Mouse (Mus musculus) heart, adult 2 months (tissue): ENCODE results near the gene Cib4. TPM values are rescaled to one million over a fixed set of nuclear protein-coding genes. Genes with fewer than 3 reads are reported as not detected.

Source experiments
- DNase-seq, 2 experiments: peaks; one replicate each; pipeline ENCODE4 v3.0.0; 2021
- H3K27ac ChIP-seq: fragments of 200-600 bp; 2 replicates; pipeline ENCODE4 v1.8.1; 2022
- H3K27me3 ChIP-seq: fragments of 200-500 bp; 2 replicates; pipeline ENCODE4 v1.6.1; 2012; ENCODE audit warnings: mild to moderate bottlenecking, low read length, inconsistent platforms, mixed read lengths; ENCODE audit not compliant: control insufficient read depth, insufficient read depth
- H3K36me3 ChIP-seq: fragments of 200-500 bp; 2 replicates; pipeline ENCODE4 v1.6.1; 2012; ENCODE audit warnings: low read length, inconsistent platforms; ENCODE audit not compliant: control insufficient read depth, insufficient read depth
- H3K4me1 ChIP-seq: fragments of 200-500 bp; 2 replicates; pipeline ENCODE4 v1.6.1; 2011; ENCODE audit warnings: low read length; ENCODE audit not compliant: control insufficient read depth, insufficient read depth
- H3K4me3 ChIP-seq: fragments of 200-600 bp; 2 replicates; pipeline ENCODE4 v1.8.1; 2022
- H3K79me2 ChIP-seq: fragments of 200-500 bp; replicated peaks from 2 replicates; pipeline ENCODE4 v1.6.1; 2012; ENCODE audit warnings: mild to moderate bottlenecking, inconsistent platforms, low read length, moderate library complexity, mixed read lengths; ENCODE audit not compliant: control insufficient read depth, insufficient read depth
- H3K9ac ChIP-seq: fragments of 200-500 bp; 2 replicates; pipeline ENCODE4 v1.6.1; 2012; ENCODE audit warnings: low read depth, mild to moderate bottlenecking, control low read depth, inconsistent platforms, low read length, mixed read lengths
- CTCF ChIP-seq: fragments of 200-600 bp; IDR thresholded peaks from 2 replicates; pipeline ENCODE4 v1.8.1; 2022; ENCODE audit warnings: antibody characterized with exemption, mild to moderate bottlenecking, moderate library complexity
- EP300 ChIP-seq: fragments of 200-500 bp; IDR thresholded peaks from 2 replicates; pipeline ENCODE4 v1.6.1; 2011; ENCODE audit warnings: low read depth, low read length, control low read depth; ENCODE audit not compliant: insufficient read depth
- POLR2A ChIP-seq: fragments of 200-500 bp; IDR thresholded peaks from 2 replicates; pipeline ENCODE4 v1.6.1; 2011; ENCODE audit warnings: mild to moderate bottlenecking, low read depth, low read length, control low read depth; ENCODE audit not compliant: insufficient read depth
- WGBS: fragments of 180-500 bp; shearing (Covaris S2); methylation state at CpG from one replicate; pipeline ENCODE4 v1.1.7; 2018; 5-methylcytosine and 5-hydroxymethylcytosine counted together
- intact Hi-C: fragments of 180-260 bp; cut with DNase I; formaldehyde crosslinking; loops from one replicate; pipeline ENCODE4 v1.15.1; 2025
- polyA plus RNA-seq: library from polyadenylated mRNA; depleted of rRNA; stranded (reverse); fragments of >200 nt; gene quantifications from 2 replicates; pipeline ENCODE4 v1.2.3, GENCODE M21; 2012
- total RNA-seq, 2 experiments: library from RNA; stranded (reverse); gene quantifications; 2 replicates each; pipeline ENCODE4 v1.2.3; 2021

The Cib4 gene
- total and polyA plus RNA-seq, 3 experiments = not detected

DNA sequence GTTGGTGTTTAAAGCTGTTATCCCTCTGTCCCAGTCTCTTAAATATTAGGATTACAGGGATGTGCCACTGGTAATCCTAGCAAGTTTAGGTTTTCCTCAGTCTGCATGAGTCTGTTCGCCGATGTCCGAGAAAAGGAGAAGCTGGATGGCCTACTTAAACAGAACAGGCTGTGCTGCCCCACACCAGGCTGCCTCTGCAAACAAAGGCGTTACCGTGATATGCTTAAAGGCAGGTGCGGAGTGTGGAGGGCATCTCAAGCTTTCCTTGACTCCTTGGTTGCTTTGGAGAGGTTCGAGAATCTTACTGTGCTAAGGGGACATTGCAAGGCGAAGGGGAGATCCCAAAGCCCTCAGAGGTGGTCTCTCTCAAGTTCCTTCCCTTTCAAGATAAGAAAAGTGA lies 48.8 kb downstream of the Cib4 start:
- Histone ChIP-seq H3K9ac (no peak overlapping the region), H3K36me3 (no peaks in the 10 kb centered on the region), H3K27me3 (no peaks in the 10 kb centered on the region), H3K4me3 (no peak overlapping the region), H3K79me2 (no peaks in the 10 kb centered on the region), H3K27ac (no peak overlapping the region), H3K4me1 (no peaks in the 10 kb centered on the region)
- 80% methylated on average over 8 of the region's 8 CpGs for WGBS
- DNase-seq = no peak
- intact Hi-C loops = no loop called here
- no peak for TF ChIP-seq POLR2A
- TF ChIP-seq CTCF = no peak
- TF ChIP-seq EP300 = no peak

- Histone ChIP-seq H3K4me1 (no peaks in the 10 kb centered on the region), H3K4me3 (no peak overlapping the region), H3K79me2 (no peaks in the 10 kb centered on the region), H3K9ac (no peak overlapping the region), H3K27ac (no peak overlapping the region), H3K27me3 (no peaks in the 10 kb centered on the region), H3K36me3 (no peaks in the 10 kb centered on the region)
- WGBS = 85% methylated on average over 2 of the region's 2 CpGs
- no peak for TF ChIP-seq EP300
- TF ChIP-seq POLR2A = no peak
- no peak for TF ChIP-seq CTCF
- DNase-seq = no peak
- intact Hi-C loops = no loop called here
Observed at GRCm38 (mm10) chr5:30495288-30495687, 50.3 kb downstream of the Cib4 start.

DNA sequence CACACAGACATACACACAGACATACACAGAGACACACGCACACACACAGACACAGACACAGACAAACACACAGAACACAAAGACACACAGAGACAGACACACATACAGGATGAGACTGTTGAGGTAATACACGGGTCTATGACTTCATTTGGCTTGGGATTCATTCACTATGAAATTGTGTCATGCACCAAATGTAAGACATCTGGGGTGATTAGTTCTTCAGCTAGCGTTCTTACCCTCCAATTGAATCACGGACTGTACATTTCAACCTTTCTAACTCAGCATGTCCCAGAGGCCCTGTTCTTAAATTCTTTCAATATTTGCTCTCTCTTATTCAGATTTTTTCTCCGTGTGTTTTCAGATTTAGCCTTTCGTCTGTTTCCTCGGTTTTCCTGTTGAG lies 51.0 kb downstream of the Cib4 start:
- no peak for DNase-seq
- no peak overlapping the region for H3K27ac ChIP-seq
- H3K9ac ChIP-seq = no peak overlapping the region
- no peaks in the 10 kb centered on the region for H3K4me1 ChIP-seq
- intact Hi-C loops = no loop called here
- TF ChIP-seq CTCF = no peak
- TF ChIP-seq POLR2A = no peak
- H3K79me2 ChIP-seq = no peaks in the 10 kb centered on the region
- no peak overlapping the region for H3K4me3 ChIP-seq
- no peaks in the 10 kb centered on the region for H3K36me3 ChIP-seq
- H3K27me3 ChIP-seq = no peaks in the 10 kb centered on the region
- 74% methylated on average over 7 of the region's 7 CpGs for WGBS

DNA sequence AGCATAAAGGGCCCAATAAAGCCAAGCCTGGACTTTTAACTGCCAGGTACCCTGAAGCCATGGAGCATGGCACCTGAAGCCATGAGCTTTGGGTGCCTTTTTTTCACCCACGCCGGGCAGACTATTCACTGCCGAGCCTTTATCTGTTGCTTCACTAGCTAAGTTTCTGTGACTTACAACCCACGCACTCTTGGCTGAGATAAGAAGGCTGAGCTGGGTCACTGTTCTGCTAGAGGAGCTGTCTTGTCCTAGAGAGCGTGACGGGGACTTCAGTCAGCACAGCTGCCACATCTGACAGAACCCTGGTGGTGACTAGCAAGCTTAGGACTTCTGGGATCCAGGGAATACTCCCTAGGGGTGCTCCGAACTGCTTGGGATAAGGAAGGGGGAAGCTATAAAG lies 51.9 kb downstream of the Cib4 start:
- no peak overlapping the region for H3K4me3 ChIP-seq
- no peaks in the 10 kb centered on the region for H3K4me1 ChIP-seq
- WGBS = 24% methylated on average over 7 of the region's 7 CpGs
- H3K27ac ChIP-seq = no peak overlapping the region
- no peaks in the 10 kb centered on the region for H3K27me3 ChIP-seq
- no peak for TF ChIP-seq CTCF
- TF ChIP-seq POLR2A = no peak
- no peak for TF ChIP-seq EP300
- no peak for DNase-seq
- no peaks in the 10 kb centered on the region for H3K36me3 ChIP-seq
- H3K79me2 ChIP-seq = no peaks in the 10 kb centered on the region
- intact Hi-C loops = no loop called here
- no peak overlapping the region for H3K9ac ChIP-seq

DNA sequence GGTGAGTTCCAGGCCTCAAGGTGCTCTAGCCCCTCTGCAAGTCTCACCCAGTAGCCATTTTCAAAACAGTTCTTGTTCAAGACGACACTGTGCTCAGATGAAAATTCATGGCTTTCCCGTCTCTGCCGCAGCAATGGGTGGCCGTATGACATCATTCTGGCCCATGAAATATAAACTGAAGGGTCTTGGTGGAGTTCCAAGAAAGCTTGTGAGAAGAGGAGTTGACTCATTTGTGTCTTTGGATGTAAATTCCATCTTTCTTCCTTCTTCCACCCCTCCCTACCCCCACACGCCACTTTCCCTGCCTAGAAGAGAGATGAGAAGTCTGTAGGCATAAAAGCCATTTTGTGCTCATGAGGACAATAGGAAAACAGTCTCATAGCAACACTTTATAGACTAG lies 54.8 kb downstream of the Cib4 start:
- WGBS = 75% methylated on average over 5 of the region's 5 CpGs
- no peak overlapping the region for H3K9ac ChIP-seq
- no peak overlapping the region for H3K4me3 ChIP-seq
- H3K27ac ChIP-seq = no peak overlapping the region
- H3K27me3 ChIP-seq = no peaks in the 10 kb centered on the region
- intact Hi-C loops = no loop called here
- DNase-seq = no peak
- H3K4me1 ChIP-seq = no peaks in the 10 kb centered on the region
- no peaks in the 10 kb centered on the region for H3K79me2 ChIP-seq
- H3K36me3 ChIP-seq = no peaks in the 10 kb centered on the region
- TF ChIP-seq CTCF (no peak), POLR2A (no peak), EP300 (no peak)

GRCm38 (mm10) chr5:30490215-30490614 lies 55.4 kb downstream of the Cib4 start:
- intact Hi-C loops = no loop called here
- no peaks in the 10 kb centered on the region for H3K4me1 ChIP-seq
- H3K4me3 ChIP-seq = no peak overlapping the region
- TF ChIP-seq POLR2A (no peak), EP300 (no peak), CTCF (no peak)
- no peaks in the 10 kb centered on the region for H3K79me2 ChIP-seq
- H3K27me3 ChIP-seq = no peaks in the 10 kb centered on the region
- DNase-seq = no peak
- no peak overlapping the region for H3K27ac ChIP-seq
- H3K9ac ChIP-seq = no peak overlapping the region
- H3K36me3 ChIP-seq = no peaks in the 10 kb centered on the region
